Mouse (Mus musculus) forebrain, embryonic 12.5 days (tissue): ENCODE results near the gene Kcmf1. TPM values are rescaled to one million over a fixed set of nuclear protein-coding genes. Genes with fewer than 3 reads are reported as not detected.

Experiments
- ATAC-seq: fragments of 200-750 bp; cut with Nextera tagmentation; 2 replicates; pipeline ENCODE4 v1.8.0; 2017; ENCODE audit warnings: moderate TSS enrichment; ENCODE audit not compliant: low FRiP score
- H3K27ac ChIP-seq: fragments of 300-500 bp; sonication (generic); 2 replicates; pipeline ENCODE4 v1.5.1; 2016; ENCODE audit warnings: mild to moderate bottlenecking
- H3K27me3 ChIP-seq: fragments of 300-500 bp; sonication (generic); 2 replicates; pipeline ENCODE4 v1.6.1; 2016; ENCODE audit warnings: mild to moderate bottlenecking
- H3K36me3 ChIP-seq: fragments of 300-500 bp; sonication (generic); replicated peaks from 2 replicates; pipeline ENCODE4 v1.6.1; 2016; ENCODE audit warnings: mild to moderate bottlenecking
- H3K4me1 ChIP-seq: fragments of 300-500 bp; sonication (generic); 2 replicates; pipeline ENCODE4 v1.6.1; 2016
- H3K4me2 ChIP-seq: fragments of 300-500 bp; sonication (generic); 2 replicates; pipeline ENCODE4 v1.6.1; 2016; ENCODE audit warnings: mild to moderate bottlenecking, moderate library complexity
- H3K4me3 ChIP-seq: fragments of 300-500 bp; sonication (generic); replicated peaks from 2 replicates; pipeline ENCODE4 v1.5.1; 2016; ENCODE audit warnings: mild to moderate bottlenecking
- H3K9ac ChIP-seq: fragments of 300-500 bp; sonication (generic); 2 replicates; pipeline ENCODE4 v1.6.1; 2016; ENCODE audit warnings: mild to moderate bottlenecking
- H3K9me3 ChIP-seq: fragments of 300-500 bp; sonication (generic); 2 replicates; pipeline ENCODE4 v1.6.1; 2016
- WGBS: fragments of 180-500 bp; shearing (Covaris S2); methylation state at CpG from one replicate; pipeline ENCODE4 v1.1.7; 2016; 5-methylcytosine and 5-hydroxymethylcytosine counted together
- polyA plus RNA-seq: library from polyadenylated mRNA; unstranded; fragments of >200 nt; fragmentation: Nextera tagmentation; extraction: Ambion mirVana; gene quantifications from 2 replicates; pipeline ENCODE4 v1.2.1, GENCODE M21; 2016

The Kcmf1 gene
- polyA plus RNA-seq, 1 experiment from 2014 or later = 39.0 TPM

DNA sequence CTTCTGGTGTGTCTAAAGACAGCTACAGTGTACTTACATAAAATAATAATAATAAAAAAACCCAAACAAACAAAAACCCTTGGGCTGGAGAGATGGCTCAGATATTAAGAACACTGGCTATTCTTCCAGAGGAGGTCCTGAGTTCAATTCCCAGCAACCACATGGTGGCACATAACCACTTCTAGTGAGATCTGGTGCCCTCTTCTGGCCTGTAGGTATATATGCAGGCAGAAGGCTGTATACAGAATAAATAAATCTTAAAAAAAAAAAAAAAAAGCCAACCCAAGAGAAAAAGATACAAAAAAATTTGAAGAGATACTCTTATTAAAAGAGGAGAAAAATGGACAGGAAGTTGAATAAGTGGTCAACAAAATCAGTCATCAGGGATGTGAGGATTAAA is 102.0 kb downstream of the Kcmf1 start:
- Histone ChIP-seq H3K4me2 (no peak overlapping the region), H3K27me3 (no peaks in the 10 kb centered on the region), H3K4me1 (no peaks in the 10 kb centered on the region), H3K4me3 (no peak overlapping the region), H3K36me3 (no peaks in the 10 kb centered on the region), H3K9me3 (no peaks in the 10 kb centered on the region), H3K27ac (no peak overlapping the region), H3K9ac (no peak overlapping the region)
- ATAC-seq = no peak

GRCm38 (mm10) chr6:72795444-72795843 is 104.3 kb downstream of the Kcmf1 start:
- no peak for ATAC-seq
- Histone ChIP-seq H3K4me1 (no peaks in the 10 kb centered on the region), H3K4me3 (no peak overlapping the region), H3K36me3 (no peaks in the 10 kb centered on the region), H3K9me3 (no peaks in the 10 kb centered on the region), H3K27ac (no peak overlapping the region), H3K9ac (no peak overlapping the region), H3K4me2 (no peak overlapping the region), H3K27me3 (peaks cover 8% of the 10 kb centered on the region; the same call in 1 of the 2 replicates)
- WGBS = 55% methylated on average over 16 of the region's 16 CpGs

- Histone ChIP-seq H3K36me3 (no peaks in the 10 kb centered on the region), H3K9ac (no peak overlapping the region), H3K27me3 (peaks cover 9% of the 10 kb centered on the region; the same call in 1 of the 2 replicates), H3K27ac (no peak overlapping the region), H3K4me1 (no peaks in the 10 kb centered on the region), H3K9me3 (no peaks in the 10 kb centered on the region), H3K4me3 (no peak overlapping the region), H3K4me2 (no peak overlapping the region)
- ATAC-seq = no peak
- 53% methylated on average over 7 of the region's 7 CpGs for WGBS
Measured at GRCm38 (mm10) chr6:72794870-72795269, 104.9 kb downstream of the Kcmf1 start.

GRCm38 (mm10) chr6:72792641-72793040 is 107.1 kb downstream of the Kcmf1 start:
- Histone ChIP-seq H3K27ac (no peak overlapping the region), H3K4me3 (no peak overlapping the region), H3K9me3 (no peaks in the 10 kb centered on the region), H3K27me3 (peaks cover 14% of the 10 kb centered on the region; the same call in 1 of the 2 replicates), H3K4me1 (peaks cover 5% of the 10 kb centered on the region), H3K4me2 (no peak overlapping the region), H3K36me3 (no peaks in the 10 kb centered on the region), H3K9ac (no peak overlapping the region)
- 93% methylated on average over 8 of the region's 8 CpGs for WGBS
- no peak for ATAC-seq

Other genes with a start within 250 kb of the Kcmf1 start
- 24.4 and 25.9 TPM in 2 replicates for gene Tcf7l1, start 110.7 kb downstream of the Kcmf1 start, polyA plus RNA-seq
- 4,450 and 4,576 TPM in 2 replicates for gene Tmsb10, start 58.8 kb upstream of the Kcmf1 start, polyA plus RNA-seq